Mouse (Mus musculus) kidney, adult 9 months (tissue): Measurements from ENCODE around the gene Nipsnap1.

ENCODE experiments used
- DNase-seq: peaks from one replicate; pipeline ENCODE4 v3.0.0; 2022

The Nipsnap1 gene

GRCm38 (mm10) chr11:4874551-4874950 is 800 bp downstream of the Nipsnap1 start:
- peak; percentile 89 for DNase-seq

- no peak for DNase-seq
Observed at GRCm38 (mm10) chr11:4881087-4881486, 7.3 kb downstream of the Nipsnap1 start.

GRCm38 (mm10) chr11:4882892-4883627 is 9.3 kb downstream of the Nipsnap1 start:
- peak; percentile 95 for DNase-seq

GRCm38 (mm10) chr11:4885385-4885903 is 11.7 kb downstream of the Nipsnap1 start:
- peak; percentile 70 for DNase-seq

- no peak for DNase-seq
Observed at GRCm38 (mm10) chr11:4886987-4887386, 13.2 kb downstream of the Nipsnap1 start.

GRCm38 (mm10) chr11:4894848-4895816 is 21.4 kb downstream of the Nipsnap1 start, which contains the start of gene Thoc5:
TSS of gene Thoc5 (plus strand) at chr11:4895320.
- DNase-seq, result peak; percentile 81

- DNase-seq, result peak; percentile 42
Observed at GRCm38 (mm10) chr11:4900437-4900836, 26.7 kb downstream of the Nipsnap1 start.

GRCm38 (mm10) chr11:4901956-4902355 is 28.2 kb downstream of the Nipsnap1 start:
- DNase-seq, result no peak

GRCm38 (mm10) chr11:4906231-4906630 is 32.5 kb downstream of the Nipsnap1 start:
- no peak for DNase-seq

GRCm38 (mm10) chr11:4916068-4916467 is 42.3 kb downstream of the Nipsnap1 start:
- peak; percentile 75 for DNase-seq

GRCm38 (mm10) chr11:4921281-4921680 is 47.5 kb downstream of the Nipsnap1 start:
- DNase-seq, result no peak

GRCm38 (mm10) chr11:4921751-4922150 is 48.0 kb downstream of the Nipsnap1 start:
- no peak for DNase-seq

GRCm38 (mm10) chr11:4927224-4927623 is 53.5 kb downstream of the Nipsnap1 start:
- DNase-seq, result no peak

GRCm38 (mm10) chr11:4931009-4931601 is 57.4 kb downstream of the Nipsnap1 start:
- peak; percentile 82 for DNase-seq

GRCm38 (mm10) chr11:4936243-4936642 is 62.5 kb downstream of the Nipsnap1 start:
- peak; percentile 20 for DNase-seq
